Mouse (Mus musculus) neural tube, embryonic 14.5 days (tissue): ENCODE results near the gene Fads3. TPM values are rescaled to one million over a fixed set of nuclear protein-coding genes. Genes with fewer than 3 reads are reported as not detected.

Source experiments
- ATAC-seq: fragments of 200-750 bp; cut with Nextera tagmentation; 2 replicates; pipeline ENCODE4 v1.8.0; 2017; ENCODE audit warnings: low read depth, mild to moderate bottlenecking, moderate TSS enrichment, moderate library complexity
- H3K27ac ChIP-seq: fragments of 300-500 bp; sonication (generic); 2 replicates; pipeline ENCODE4 v1.5.1; 2014; ENCODE audit warnings: low read depth, mild to moderate bottlenecking, control low read depth, low read length, moderate library complexity, mixed read lengths
- H3K27me3 ChIP-seq: fragments of 300-500 bp; sonication (generic); 2 replicates; pipeline ENCODE4 v1.6.1; 2014; ENCODE audit warnings: low read length; ENCODE audit not compliant: control insufficient read depth, insufficient read depth
- H3K36me3 ChIP-seq: fragments of 300-500 bp; sonication (generic); 2 replicates; pipeline ENCODE4 v1.6.1; 2014; ENCODE audit warnings: low read length, mixed read lengths; ENCODE audit not compliant: control insufficient read depth, insufficient read depth
- H3K4me1 ChIP-seq: fragments of 300-500 bp; sonication (generic); 2 replicates; pipeline ENCODE4 v1.6.1; 2014; ENCODE audit warnings: low read length; ENCODE audit not compliant: control insufficient read depth, insufficient read depth
- H3K4me2 ChIP-seq: fragments of 300-500 bp; sonication (generic); 2 replicates; pipeline ENCODE4 v1.6.1; 2014; ENCODE audit warnings: mild to moderate bottlenecking, low read depth, low read length, control low read depth
- H3K4me3 ChIP-seq: fragments of 300-500 bp; sonication (generic); 2 replicates; pipeline ENCODE4 v1.5.1; 2014; ENCODE audit warnings: low read depth, low read length, control low read depth, mixed read lengths
- H3K9ac ChIP-seq: fragments of 300-500 bp; sonication (generic); replicated peaks from 2 replicates; pipeline ENCODE4 v1.6.1; 2014; ENCODE audit warnings: low read depth, mild to moderate bottlenecking, control low read depth, low read length, mixed read lengths
- H3K9me3 ChIP-seq: fragments of 300-500 bp; sonication (generic); 2 replicates; pipeline ENCODE4 v1.6.1; 2016; ENCODE audit warnings: low read length; ENCODE audit not compliant: control insufficient read depth
- WGBS: fragments of 180-500 bp; shearing (Covaris S2); extraction: QIAGEN DNeasy Blood & Tissue Kit; methylation state at CpG from one replicate; pipeline ENCODE4 v1.1.7; 2014; 5-methylcytosine and 5-hydroxymethylcytosine counted together
- polyA plus RNA-seq: library from polyadenylated mRNA; unstranded; fragments of >200 nt; fragmentation: Nextera tagmentation; extraction: Ambion mirVana; gene quantifications from 2 replicates; pipeline ENCODE4 v1.2.1, GENCODE M21; 2014

Gene Fads3
- polyA plus RNA-seq, 1 experiment from 2014 or later, result 19.3 TPM

- no peaks in the 10 kb centered on the region for H3K27me3 ChIP-seq
- H3K9ac ChIP-seq, result no peak within 1 kb of the TSS
- H3K36me3 ChIP-seq, result no peaks in the 10 kb centered on the region
- no peak within 1 kb of the TSS for H3K4me3 ChIP-seq
- H3K4me2 ChIP-seq, result no peak within 1 kb of the TSS
- WGBS, result 79% methylated on average over 7 of the region's 7 CpGs
- ATAC-seq, result no peak
- no peaks in the 10 kb centered on the region for H3K4me1 ChIP-seq
- H3K27ac ChIP-seq, result no peak within 1 kb of the TSS
- no peaks in the 10 kb centered on the region for H3K9me3 ChIP-seq
Observed at GRCm38 (mm10) chr19:10001206-10001969, 40.0 kb upstream of the Fads3 start, which contains the start of the genes Best1 and Rab3il1. Gene Best1, minus strand, starts transcription at chr19:10001633. Gene Rab3il1, plus strand, starts transcription at chr19:10001669.

DNA sequence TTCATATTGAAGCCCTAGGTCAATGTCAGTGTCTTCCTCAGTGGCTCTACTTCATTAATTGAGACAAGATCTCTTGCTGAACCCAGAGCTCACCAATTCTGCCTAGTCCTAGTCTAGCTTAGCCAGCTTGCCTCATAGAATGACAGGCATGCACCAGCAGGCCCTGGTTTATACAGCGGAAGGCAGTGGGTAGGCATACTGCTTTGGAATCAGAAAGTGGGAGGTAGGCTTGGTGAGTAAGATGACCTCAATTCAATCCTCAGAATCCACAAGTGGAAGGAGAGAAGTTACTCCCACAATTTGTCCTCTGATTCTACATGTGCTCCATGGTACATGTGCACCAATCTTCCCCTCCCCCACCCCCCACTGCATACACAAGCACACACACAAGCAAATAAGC lies 37.7 kb upstream of the Fads3 start:
- Histone ChIP-seq H3K4me1 (no peaks in the 10 kb centered on the region), H3K4me2 (no peak overlapping the region), H3K27ac (no peak overlapping the region), H3K36me3 (no peaks in the 10 kb centered on the region), H3K9me3 (no peaks in the 10 kb centered on the region), H3K4me3 (no peak overlapping the region), H3K9ac (no peak overlapping the region), H3K27me3 (no peaks in the 10 kb centered on the region)
- 97% methylated on average over 1 of the region's 1 CpGs for WGBS
- no peak for ATAC-seq

- Histone ChIP-seq H3K36me3 (no peaks in the 10 kb centered on the region), H3K4me1 (no peaks in the 10 kb centered on the region), H3K9me3 (no peaks in the 10 kb centered on the region), H3K4me3 (no peak overlapping the region), H3K27ac (no peak overlapping the region), H3K27me3 (no peaks in the 10 kb centered on the region), H3K4me2 (no peak overlapping the region), H3K9ac (no peak overlapping the region)
- no peak for ATAC-seq
- WGBS, result 83% methylated on average over 1 of the region's 1 CpGs
Observed at GRCm38 (mm10) chr19:10011408-10011807, 30.0 kb upstream of the Fads3 start.

- H3K27ac ChIP-seq, result no peak overlapping the region
- no peak for ATAC-seq
Observed at GRCm38 (mm10) chr19:10012827-10013278, 28.5 kb upstream of the Fads3 start.

DNA sequence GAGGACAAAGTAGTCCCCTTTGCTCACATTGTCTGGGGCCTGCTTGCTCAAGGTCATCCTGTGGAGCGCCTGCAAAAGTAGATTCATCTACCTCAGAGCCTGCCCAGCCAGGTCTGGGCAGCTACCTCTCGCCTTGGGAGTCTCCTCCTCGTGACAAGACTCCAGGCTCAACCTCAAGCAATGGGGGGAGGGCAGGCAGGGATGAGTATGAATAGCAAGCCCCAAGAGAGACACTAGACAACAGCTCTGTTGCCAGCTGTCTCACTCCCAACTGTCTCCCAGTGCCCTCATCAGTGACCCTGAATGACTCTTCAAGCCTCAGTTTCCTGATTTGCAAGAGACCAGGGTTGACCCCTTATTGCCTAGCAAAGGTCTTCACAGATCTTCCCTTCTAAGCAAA lies 28.0 kb upstream of the Fads3 start:
- H3K9ac ChIP-seq, result no peak overlapping the region
- H3K4me1 ChIP-seq, result no peaks in the 10 kb centered on the region
- H3K27me3 ChIP-seq, result no peaks in the 10 kb centered on the region
- H3K4me3 ChIP-seq, result no peak overlapping the region
- no peak for ATAC-seq
- WGBS, result 60% methylated on average over 3 of the region's 3 CpGs
- no peaks in the 10 kb centered on the region for H3K36me3 ChIP-seq
- no peaks in the 10 kb centered on the region for H3K9me3 ChIP-seq
- H3K27ac ChIP-seq, result no peak overlapping the region
- no peak overlapping the region for H3K4me2 ChIP-seq

More at GRCm38 (mm10) chr19:10012827-10013278, 28.5 kb upstream of the Fads3 start:
- Histone ChIP-seq H3K36me3 (no peaks in the 10 kb centered on the region), H3K9ac (no peak overlapping the region), H3K4me1 (no peaks in the 10 kb centered on the region), H3K27me3 (no peaks in the 10 kb centered on the region), H3K4me2 (no peak overlapping the region), H3K4me3 (no peak overlapping the region), H3K9me3 (no peaks in the 10 kb centered on the region)
- 52% methylated on average over 6 of the region's 6 CpGs for WGBS

DNA sequence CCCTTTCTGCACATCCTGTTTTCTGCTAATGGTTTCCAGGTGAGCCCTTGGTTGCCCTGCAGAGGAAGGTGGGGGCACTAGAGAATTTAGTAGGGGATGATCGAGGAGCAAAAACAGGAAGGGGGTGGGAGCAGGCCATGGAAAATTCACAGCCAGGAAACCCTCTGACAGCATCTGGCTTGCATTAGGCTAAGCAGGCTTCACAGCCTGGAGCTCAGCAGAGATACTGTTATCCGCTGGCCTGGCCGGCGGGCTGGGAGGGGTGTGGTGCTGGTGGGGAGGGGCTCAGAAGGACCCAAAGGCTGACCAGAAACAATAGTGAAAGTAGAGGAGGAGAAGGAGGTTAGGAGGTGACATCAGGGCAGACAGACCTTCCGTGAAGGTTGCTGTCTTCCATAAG lies 27.5 kb upstream of the Fads3 start:
- ATAC-seq, result no peak
- no peaks in the 10 kb centered on the region for H3K27me3 ChIP-seq
- H3K4me2 ChIP-seq, result no peak overlapping the region
- H3K9me3 ChIP-seq, result no peaks in the 10 kb centered on the region
- peaks cover 5% of the 10 kb centered on the region; the same call in 1 of the 2 replicates for H3K4me1 ChIP-seq
- no peak overlapping the region for H3K4me3 ChIP-seq
- H3K9ac ChIP-seq, result no peak overlapping the region
- 75% methylated on average over 5 of the region's 5 CpGs for WGBS
- no peaks in the 10 kb centered on the region for H3K36me3 ChIP-seq
- H3K27ac ChIP-seq, result no peak overlapping the region

GRCm38 (mm10) chr19:10014824-10015223 lies 26.5 kb upstream of the Fads3 start:
- H3K27me3 ChIP-seq, result no peaks in the 10 kb centered on the region
- ATAC-seq, result no peak

GRCm38 (mm10) chr19:10015442-10015841 lies 25.9 kb upstream of the Fads3 start:
- Histone ChIP-seq H3K36me3 (no peaks in the 10 kb centered on the region), H3K27me3 (no peaks in the 10 kb centered on the region), H3K27ac (no peak overlapping the region), H3K4me1 (peaks cover 8% of the 10 kb centered on the region; the same call in 1 of the 2 replicates), H3K4me3 (no peak overlapping the region), H3K9ac (no peak overlapping the region), H3K9me3 (no peaks in the 10 kb centered on the region), H3K4me2 (no peak overlapping the region)
- ATAC-seq, result no peak
- WGBS, result 83% methylated on average over 4 of the region's 4 CpGs

More at GRCm38 (mm10) chr19:10014824-10015223, 26.5 kb upstream of the Fads3 start:
- H3K4me3 ChIP-seq, result no peak overlapping the region
- no peak overlapping the region for H3K9ac ChIP-seq
- peaks cover 8% of the 10 kb centered on the region; the same call in 1 of the 2 replicates for H3K4me1 ChIP-seq
- H3K9me3 ChIP-seq, result no peaks in the 10 kb centered on the region
- no peak overlapping the region for H3K4me2 ChIP-seq
- WGBS, result 86% methylated on average over 13 of the region's 13 CpGs
- no peak overlapping the region for H3K27ac ChIP-seq
- H3K36me3 ChIP-seq, result no peaks in the 10 kb centered on the region

DNA sequence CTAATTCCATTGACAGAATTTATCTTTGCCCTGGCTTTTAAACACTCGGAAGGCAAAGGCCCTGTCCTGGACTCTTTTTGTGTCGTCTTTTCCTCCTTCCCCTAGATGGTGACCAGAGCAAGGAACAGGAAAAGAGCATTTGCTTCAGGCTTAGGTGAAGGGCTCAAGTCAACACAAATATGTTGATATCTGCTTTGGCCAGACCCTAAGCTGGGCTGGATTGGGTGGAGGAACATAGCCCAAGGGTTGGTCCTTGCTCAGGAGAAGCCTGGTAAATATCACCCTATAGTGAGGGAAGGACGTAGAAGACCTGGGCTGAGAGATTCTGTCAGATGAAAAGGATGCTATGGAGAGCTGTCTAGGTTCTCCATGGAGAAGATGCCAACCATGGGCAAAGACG lies 25.2 kb upstream of the Fads3 start:
- no peaks in the 10 kb centered on the region for H3K27me3 ChIP-seq
- no peak for ATAC-seq
- H3K9ac ChIP-seq, result no peak overlapping the region
- H3K4me2 ChIP-seq, result no peak overlapping the region
- H3K36me3 ChIP-seq, result no peaks in the 10 kb centered on the region
- H3K4me1 ChIP-seq, result peaks cover 8% of the 10 kb centered on the region; the same call in 1 of the 2 replicates
- 94% methylated on average over 4 of the region's 4 CpGs for WGBS
- no peaks in the 10 kb centered on the region for H3K9me3 ChIP-seq
- no peak overlapping the region for H3K27ac ChIP-seq
- no peak overlapping the region for H3K4me3 ChIP-seq
